Mouse (Mus musculus): Measurements from ENCODE around the gene Pde9a.

- TF ChIP-seq CEBPB (IDR thresholded peaks at IDR 0.05; ENCODE audit: low read depth) (no peak), CTCF (IDR thresholded peaks at IDR 0.05; ENCODE audit: control insufficient read depth, insufficient read depth, insufficient read length) (no peak), MAX (IDR thresholded peaks at IDR 0.05) (no peak), USF1 (IDR thresholded peaks at IDR 0.05; ENCODE audit: low read depth) (no peak)
Measured at GRCm38 (mm10) chr17:31444251-31444650, 58.2 kb downstream of the Pde9a start.
